Mouse (Mus musculus): ENCODE measurements around the gene Wsb2.

- TF ChIP-seq EP300 (IDR thresholded peaks at IDR 0.05; ENCODE audit: low read depth): no peak
- no peak for TF ChIP-seq CTCF (IDR thresholded peaks at IDR 0.05; ENCODE audit: low read depth)
These were observed 41.0 kb downstream of the Wsb2 start for GRCm38 (mm10) chr5:117398007-117398550.
